Mouse (Mus musculus) spleen, adult 2 months (tissue): Measurements from ENCODE around the gene Atp6v0a2. TPM values are rescaled to one million over a fixed set of nuclear protein-coding genes. Genes with fewer than 3 reads are reported as not detected.
A peak's percentile ranks its signal among the peaks of the same experiment; 100 is the strongest.

Source experiments
- DNase-seq, 2 experiments: peaks; one replicate each; pipeline versions ENCODE4 v3.0.0 to v3.0.0-alpha.2; 2012 to 2021; ENCODE audit warnings: low spot score in 2 of 2, low read depth in 1 of 2
- H3K27ac ChIP-seq: fragments of 200-500 bp; 2 replicates; pipeline ENCODE4 v1.5.1; 2012; ENCODE audit warnings: low read length, inconsistent platforms; ENCODE audit not compliant: insufficient read depth
- H3K27me3 ChIP-seq: fragments of 200-500 bp; 2 replicates; pipeline ENCODE4 v1.6.1; 2012; ENCODE audit warnings: mild to moderate bottlenecking, moderate library complexity, low read length, inconsistent platforms; ENCODE audit not compliant: control insufficient read depth, insufficient read depth
- H3K36me3 ChIP-seq: fragments of 200-500 bp; 2 replicates; pipeline ENCODE4 v1.6.1; 2012; ENCODE audit warnings: mild to moderate bottlenecking, low read length, inconsistent platforms; ENCODE audit not compliant: control insufficient read depth, insufficient read depth
- H3K4me1 ChIP-seq: fragments of 200-500 bp; 2 replicates; pipeline ENCODE4 v1.6.1; 2011; ENCODE audit warnings: inconsistent platforms; ENCODE audit not compliant: control insufficient read depth, insufficient read depth, insufficient read length
- H3K4me3 ChIP-seq: fragments of 200-500 bp; 2 replicates; pipeline ENCODE4 v1.5.1; 2011; ENCODE audit warnings: mild to moderate bottlenecking, inconsistent platforms; ENCODE audit not compliant: insufficient read depth, insufficient read length; ENCODE audit errors: extremely low read depth
- CTCF ChIP-seq: fragments of 200-500 bp; IDR thresholded peaks from 2 replicates; pipeline ENCODE4 v1.5.1; 2011; ENCODE audit warnings: mild to moderate bottlenecking, inconsistent platforms; ENCODE audit not compliant: insufficient read depth, insufficient read length, insufficient replicate concordance; ENCODE audit errors: extremely low read depth
- POLR2A ChIP-seq: fragments of 200-500 bp; IDR thresholded peaks from 2 replicates; pipeline ENCODE4 v1.6.1; 2011; ENCODE audit warnings: low read depth, low read length, inconsistent platforms
- WGBS: fragments of 180-500 bp; shearing (Covaris S2); methylation state at CpG from one replicate; pipeline ENCODE4 v1.1.7; 2018; 5-methylcytosine and 5-hydroxymethylcytosine counted together
- polyA plus RNA-seq: library from polyadenylated mRNA; depleted of rRNA; stranded (reverse); fragments of >200 nt; gene quantifications from 2 replicates; pipeline ENCODE4 v1.2.3, GENCODE M21; 2012

Atp6v0a2 gene
- polyA plus RNA-seq, 1 experiment: 35.7 TPM

DNA sequence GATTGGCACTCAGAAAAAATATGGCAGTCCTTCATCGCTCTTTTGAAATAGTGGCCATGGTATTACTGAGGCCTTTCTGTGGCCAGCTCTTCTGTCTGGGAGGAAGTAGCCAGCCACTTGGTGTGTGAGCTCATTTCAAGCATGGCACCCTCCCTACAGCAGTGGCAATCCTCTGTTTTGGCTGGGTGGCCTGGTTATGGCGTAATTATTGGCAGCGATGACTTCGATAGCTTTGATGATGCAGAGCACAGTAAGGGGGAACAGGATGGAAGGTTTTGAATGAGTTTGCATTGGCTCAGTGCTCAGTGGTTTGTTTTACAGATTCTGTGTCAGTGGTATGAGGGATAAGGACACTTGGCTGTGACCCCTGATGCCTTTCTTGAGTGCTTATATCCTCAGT, 8.3 kb downstream of the Atp6v0a2 start:
- Histone ChIP-seq H3K4me3 (no peak overlapping the region), H3K4me1 (peaks cover 13% of the 10 kb centered on the region; the same call in 1 of the 2 replicates), H3K36me3 (peaks cover 47% of the 10 kb centered on the region), H3K27me3 (no peaks in the 10 kb centered on the region), H3K27ac (0 out of 2 replicates have a peak overlapping the region, but pooled peaks have one; percentile 4)
- TF ChIP-seq POLR2A: no peak
- no peak for TF ChIP-seq CTCF
- 84% methylated on average over 4 of the region's 4 CpGs for WGBS
- no peak for DNase-seq

DNA sequence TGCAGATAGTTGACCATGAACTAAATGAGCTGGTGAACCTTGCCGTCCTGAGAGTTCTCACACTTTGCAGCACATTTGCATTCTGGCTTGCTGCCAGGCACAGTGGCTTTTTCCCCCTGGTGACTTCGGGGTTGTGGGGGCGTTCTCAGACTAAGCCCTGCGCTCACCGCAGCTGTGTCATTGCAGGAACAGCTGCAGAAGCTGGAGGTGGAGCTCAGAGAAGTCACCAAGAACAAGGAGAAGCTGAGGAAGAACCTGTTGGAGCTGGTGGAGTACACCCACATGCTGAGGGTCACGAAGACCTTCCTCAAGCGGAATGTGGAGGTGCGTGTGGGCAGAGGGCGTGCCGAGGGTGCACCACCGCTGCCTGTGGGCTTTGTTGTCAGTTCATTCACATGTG, 8.9 kb downstream of the Atp6v0a2 start:
- H3K4me1 ChIP-seq: peaks cover 13% of the 10 kb centered on the region; the same call in 1 of the 2 replicates
- TF ChIP-seq CTCF (no peak), POLR2A (no peak)
- H3K36me3 ChIP-seq: peaks cover 53% of the 10 kb centered on the region
- DNase-seq: peak; percentile 37 to 44
- H3K27ac ChIP-seq: 0 out of 2 replicates have a peak overlapping the region, but pooled peaks have one; percentile 4
- H3K27me3 ChIP-seq: no peaks in the 10 kb centered on the region
- WGBS: 40% methylated on average over 11 of the region's 11 CpGs
- H3K4me3 ChIP-seq: no peak overlapping the region

DNA sequence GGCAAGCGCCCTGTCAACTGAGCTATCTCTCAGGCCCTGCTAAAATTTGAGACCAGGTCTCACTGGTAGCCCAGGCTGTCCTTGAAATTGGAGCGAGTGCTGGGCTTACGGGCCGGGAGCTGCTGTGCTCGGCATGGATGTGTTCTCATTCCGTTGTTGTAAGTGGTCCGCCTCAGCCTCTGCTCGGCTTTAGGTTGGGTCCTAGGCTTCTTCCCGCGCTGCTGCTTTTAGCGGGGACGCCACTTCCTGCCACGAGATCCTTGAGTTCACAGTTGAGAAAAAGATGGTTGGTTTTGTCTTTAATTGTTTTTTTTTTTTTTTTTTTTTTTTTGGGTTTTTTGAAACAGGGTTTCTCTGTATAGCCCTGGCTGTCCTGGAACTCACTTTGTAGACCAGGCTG, 9.5 kb downstream of the Atp6v0a2 start:
- no peak for TF ChIP-seq POLR2A
- no peak for TF ChIP-seq CTCF
- WGBS: 72% methylated on average over 13 of the region's 13 CpGs
- no peak for DNase-seq
- Histone ChIP-seq H3K4me1 (peaks cover 13% of the 10 kb centered on the region; the same call in 1 of the 2 replicates), H3K27me3 (no peaks in the 10 kb centered on the region), H3K4me3 (no peak overlapping the region), H3K27ac (no peak overlapping the region; the same call in 1 of the 2 replicates), H3K36me3 (peaks cover 57% of the 10 kb centered on the region)

DNA sequence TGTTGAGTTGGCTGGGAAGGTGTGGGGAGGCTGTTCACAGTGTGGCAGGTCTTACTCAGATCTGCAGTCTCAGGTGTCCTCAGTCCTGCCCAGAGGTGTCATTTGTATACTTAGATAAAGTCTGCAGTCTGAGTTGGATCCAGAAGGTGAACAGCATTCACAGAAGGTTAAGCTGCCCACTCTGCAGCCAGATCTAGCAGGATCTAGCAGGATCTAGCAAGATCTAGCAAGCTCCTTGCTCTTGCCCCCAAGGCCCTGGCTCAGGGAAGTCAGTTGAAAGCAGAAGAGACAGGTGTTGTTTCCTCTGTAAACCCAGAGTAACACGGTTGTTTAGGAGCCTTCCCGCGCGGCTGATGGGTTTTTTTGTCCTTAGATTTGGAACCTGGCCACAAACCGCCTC, 85.4 kb downstream of the Atp6v0a2 start:
- no peak for TF ChIP-seq CTCF
- TF ChIP-seq POLR2A: no peak
- 83% methylated on average over 5 of the region's 5 CpGs for WGBS
- Histone ChIP-seq H3K36me3 (peaks cover 42% of the 10 kb centered on the region), H3K4me3 (no peak overlapping the region), H3K27me3 (no peaks in the 10 kb centered on the region), H3K4me1 (no peaks in the 10 kb centered on the region), H3K27ac (no peak overlapping the region)
- DNase-seq: no peak

DNA sequence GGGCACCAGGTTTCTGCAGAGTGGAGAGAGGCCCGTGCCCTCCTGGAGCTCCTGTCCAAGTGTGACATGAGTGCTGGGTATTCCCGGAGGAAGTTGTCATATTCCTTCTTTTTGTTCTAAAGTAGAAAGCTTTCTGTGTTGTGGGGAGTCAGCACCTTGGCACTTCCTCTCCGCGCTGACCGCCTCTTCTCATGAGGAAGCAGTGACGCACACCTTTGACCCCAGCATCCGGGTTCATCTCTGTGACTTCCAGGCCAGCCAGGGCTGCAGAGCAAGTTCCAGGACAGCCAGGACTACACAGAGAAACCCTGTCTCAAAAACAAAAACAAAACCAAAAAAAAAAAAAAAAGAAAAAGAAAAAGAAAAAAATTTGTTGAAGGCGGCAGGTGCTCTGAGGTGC, 86.8 kb downstream of the Atp6v0a2 start:
- no peak overlapping the region for H3K4me3 ChIP-seq
- WGBS: 88% methylated on average over 8 of the region's 8 CpGs
- H3K27ac ChIP-seq: no peak overlapping the region; the same call in 1 of the 2 replicates
- no peaks in the 10 kb centered on the region for H3K4me1 ChIP-seq
- peaks cover 55% of the 10 kb centered on the region for H3K36me3 ChIP-seq
- DNase-seq: no peak
- no peaks in the 10 kb centered on the region for H3K27me3 ChIP-seq
- no peak for TF ChIP-seq CTCF
- TF ChIP-seq POLR2A: no peak

DNA sequence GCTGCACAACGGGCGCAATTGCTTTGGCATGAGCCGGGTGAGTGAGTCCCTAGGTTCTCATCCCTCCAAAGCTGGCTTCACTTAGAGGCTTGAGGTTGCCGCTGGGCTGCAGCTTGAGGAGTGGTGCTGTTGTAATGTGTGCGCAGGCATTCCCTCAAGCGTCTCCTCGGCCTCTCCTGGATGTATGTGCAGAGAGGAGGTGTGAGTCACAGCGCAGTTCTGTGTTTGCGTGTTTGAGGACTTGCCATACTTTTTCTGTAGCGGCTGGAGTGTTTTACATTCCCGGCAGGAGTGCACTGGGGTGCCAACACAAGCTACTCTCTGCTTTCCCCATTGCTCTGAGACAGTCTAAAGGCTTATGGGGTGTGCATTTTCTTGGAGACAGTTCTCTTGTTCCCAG, 89.6 kb downstream of the Atp6v0a2 start:
- no peak for DNase-seq
- Histone ChIP-seq H3K27ac (no peak overlapping the region), H3K36me3 (peaks cover 52% of the 10 kb centered on the region), H3K27me3 (no peaks in the 10 kb centered on the region), H3K4me1 (no peaks in the 10 kb centered on the region), H3K4me3 (no peak overlapping the region)
- 93% methylated on average over 11 of the region's 11 CpGs for WGBS
- no peak for TF ChIP-seq CTCF
- TF ChIP-seq POLR2A: no peak

DNA sequence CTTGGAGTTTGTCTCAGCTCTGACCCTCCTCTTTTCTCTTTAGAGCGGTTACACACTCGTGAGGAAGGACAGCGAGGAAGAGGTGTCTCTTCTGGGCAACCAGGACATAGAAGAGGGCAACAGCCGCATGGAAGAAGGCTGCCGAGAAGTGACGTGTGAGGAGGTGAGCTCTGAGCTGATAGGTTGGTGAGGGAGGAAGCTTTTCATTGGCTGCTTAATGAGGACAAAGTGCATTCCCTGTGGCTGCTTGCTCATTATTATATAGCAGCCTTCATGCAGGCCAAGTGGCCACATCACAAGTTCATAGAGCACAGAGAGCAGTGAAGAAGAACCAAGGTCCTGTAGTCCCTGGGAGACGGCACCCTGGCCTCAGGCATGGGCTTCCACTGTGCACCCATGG, 90.0 kb downstream of the Atp6v0a2 start:
- H3K36me3 ChIP-seq: peaks cover 52% of the 10 kb centered on the region
- H3K4me1 ChIP-seq: no peaks in the 10 kb centered on the region
- no peak overlapping the region for H3K27ac ChIP-seq
- H3K4me3 ChIP-seq: no peak overlapping the region
- WGBS: 91% methylated on average over 7 of the region's 7 CpGs
- TF ChIP-seq POLR2A: no peak
- TF ChIP-seq CTCF: no peak
- H3K27me3 ChIP-seq: no peaks in the 10 kb centered on the region
- no peak for DNase-seq

DNA sequence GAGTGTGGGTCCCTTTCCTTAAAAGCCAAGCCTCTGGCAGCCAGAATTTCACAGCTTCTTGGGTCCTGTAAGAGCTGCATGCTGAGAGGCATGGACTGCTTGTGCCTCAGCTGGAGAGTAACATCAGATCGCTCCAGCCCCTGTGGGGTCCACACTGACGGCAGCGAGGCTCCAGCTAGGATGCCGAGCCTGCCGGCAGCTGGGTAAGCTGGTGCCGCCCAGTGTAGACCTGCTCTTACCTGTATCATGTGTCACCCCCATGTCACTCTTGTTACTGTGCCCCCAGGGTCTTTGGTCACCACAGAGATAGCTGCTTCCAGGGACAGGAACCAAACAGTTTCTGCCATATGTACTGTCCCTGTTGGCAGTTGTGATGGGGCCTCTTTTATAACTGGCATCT, 94.7 kb downstream of the Atp6v0a2 start:
- H3K4me3 ChIP-seq: no peak overlapping the region
- 96% methylated on average over 6 of the region's 6 CpGs for WGBS
- no peaks in the 10 kb centered on the region for H3K27me3 ChIP-seq
- TF ChIP-seq CTCF (no peak), POLR2A (no peak)
- no peak for DNase-seq
- H3K36me3 ChIP-seq: peaks cover 33% of the 10 kb centered on the region
- H3K4me1 ChIP-seq: no peaks in the 10 kb centered on the region
- no peak overlapping the region for H3K27ac ChIP-seq
